Mouse (Mus musculus) retina, postnatal 1 day (tissue): ENCODE data around the gene Ints14.
"Not testable (repeated sequence)": the region's sequence is repeated elsewhere in the genome, so short reads cannot be mapped to it uniquely, and the experiment has no call there.

Experiments
- DNase-seq: peaks from one replicate; pipeline ENCODE4 v3.0.0-alpha.2; 2012

Gene Ints14

DNA sequence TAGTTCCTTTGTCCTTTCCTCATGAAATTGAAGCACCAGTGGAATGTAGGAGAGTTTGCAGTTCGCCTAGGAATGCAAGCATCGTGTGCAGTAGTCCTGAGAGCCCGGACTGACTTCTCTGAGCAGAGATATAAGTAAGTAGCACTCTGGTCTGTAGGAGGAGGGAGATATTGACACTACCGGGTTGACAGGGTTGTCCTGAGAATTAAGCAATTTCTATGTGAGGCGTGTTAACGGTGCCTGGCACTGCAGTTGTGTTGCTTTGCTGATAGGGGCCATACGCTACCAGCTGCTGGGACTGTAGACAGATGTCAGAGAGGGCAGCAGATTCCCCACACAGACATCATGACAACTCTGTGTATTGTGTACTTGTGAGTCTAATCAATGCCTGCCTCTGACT is 7.5 kb upstream of the Ints14 start:
- DNase-seq, result no peak

DNA sequence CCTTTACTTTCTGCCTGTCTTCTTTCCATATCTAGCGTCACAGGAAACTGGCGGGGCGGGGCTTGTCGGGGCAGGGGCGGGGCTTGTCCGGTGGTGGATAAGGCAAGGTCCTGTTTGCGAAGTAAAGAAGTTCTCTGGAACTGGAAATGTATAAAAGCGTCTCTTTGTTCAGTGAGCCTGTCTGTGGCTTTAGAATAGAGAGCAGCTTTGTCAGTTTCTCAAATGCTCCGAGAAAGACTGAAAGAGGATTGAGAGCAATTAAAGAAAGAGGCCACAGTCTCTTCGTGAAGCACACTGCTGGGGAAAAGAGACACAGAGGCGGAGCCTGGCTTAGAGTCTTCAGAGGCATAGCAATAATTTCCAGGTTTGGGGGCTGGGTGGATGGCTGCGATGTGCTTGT is 4.4 kb upstream of the Ints14 start:
- peak; percentile 22 for DNase-seq

DNA sequence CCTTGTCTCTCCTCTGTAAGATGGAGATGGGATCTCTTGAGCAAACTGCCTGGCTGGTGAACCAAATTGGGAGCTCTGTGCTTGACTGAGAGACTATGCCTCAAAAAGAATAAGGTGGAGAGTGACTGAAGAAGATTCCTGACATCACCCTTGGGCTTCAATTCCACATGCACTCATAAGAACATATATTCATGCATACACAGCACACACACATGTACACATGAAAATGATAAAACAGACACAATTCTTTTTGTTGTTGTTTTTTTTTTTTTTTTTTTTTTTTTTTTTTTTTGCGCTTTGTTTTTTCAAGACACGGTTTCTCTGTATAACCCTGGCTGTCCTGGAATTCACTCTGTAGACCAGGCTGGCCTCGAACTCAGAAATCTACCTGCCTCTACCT is 3.4 kb upstream of the Ints14 start:
- DNase-seq, result no peak

DNA sequence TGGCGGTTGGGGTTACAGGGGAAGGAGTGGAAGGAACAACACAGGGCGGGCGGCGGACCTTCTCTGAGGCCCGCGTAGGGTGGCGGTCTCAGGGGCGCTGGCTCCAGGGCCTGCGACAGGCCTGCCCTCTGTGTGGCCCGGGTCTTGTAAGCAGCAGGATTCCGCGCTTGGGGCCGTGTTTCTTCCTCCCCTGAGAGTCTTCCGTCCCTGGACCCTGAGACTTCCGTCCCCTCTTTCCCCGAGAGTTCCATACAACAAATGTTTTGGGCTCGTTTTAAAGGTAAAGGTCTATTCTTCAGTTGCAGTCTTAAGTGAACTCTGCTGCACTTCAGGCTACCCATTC is 244 bp downstream of the Ints14 start:
- no peak for DNase-seq

DNA sequence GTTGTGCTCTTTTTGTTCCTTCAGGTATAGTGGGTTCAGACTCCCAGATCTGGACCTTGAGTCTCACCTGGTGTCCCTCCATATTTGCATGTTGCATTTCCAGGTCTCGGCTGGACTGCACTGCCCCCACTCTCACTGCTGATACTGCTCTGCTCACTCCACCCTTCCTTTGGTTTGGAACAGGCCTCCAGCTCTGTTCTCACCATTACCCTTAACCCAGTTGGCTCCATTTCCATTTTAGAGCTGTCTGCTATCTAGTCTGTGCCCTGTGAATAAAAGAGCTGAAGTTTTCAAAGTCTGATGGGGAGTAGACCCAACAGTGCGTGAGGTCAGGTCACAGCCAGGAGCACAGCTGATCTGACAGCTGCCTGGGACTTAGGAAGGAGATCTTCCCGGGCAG is 19.8 kb downstream of the Ints14 start:
- no peak for DNase-seq

DNA sequence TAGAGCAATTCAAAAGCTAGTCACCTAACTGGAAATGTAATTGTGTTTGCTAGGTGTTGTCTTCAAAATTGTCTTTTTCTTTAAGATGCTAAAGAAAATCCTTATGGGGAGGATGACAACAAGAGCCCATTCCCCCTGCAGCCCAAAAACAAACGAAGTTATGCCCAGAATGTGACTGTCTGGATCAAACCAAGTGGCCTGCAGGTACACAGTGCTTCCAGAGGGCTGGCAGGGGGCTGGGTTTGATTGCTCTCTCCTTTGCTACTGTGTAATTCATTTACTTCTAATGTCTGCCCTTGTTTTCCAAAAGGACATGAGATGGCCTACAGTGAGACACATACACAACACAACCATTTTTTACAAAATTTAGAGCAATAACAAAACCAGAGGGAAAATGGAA is 21.2 kb downstream of the Ints14 start:
- DNase-seq, result no peak

DNA sequence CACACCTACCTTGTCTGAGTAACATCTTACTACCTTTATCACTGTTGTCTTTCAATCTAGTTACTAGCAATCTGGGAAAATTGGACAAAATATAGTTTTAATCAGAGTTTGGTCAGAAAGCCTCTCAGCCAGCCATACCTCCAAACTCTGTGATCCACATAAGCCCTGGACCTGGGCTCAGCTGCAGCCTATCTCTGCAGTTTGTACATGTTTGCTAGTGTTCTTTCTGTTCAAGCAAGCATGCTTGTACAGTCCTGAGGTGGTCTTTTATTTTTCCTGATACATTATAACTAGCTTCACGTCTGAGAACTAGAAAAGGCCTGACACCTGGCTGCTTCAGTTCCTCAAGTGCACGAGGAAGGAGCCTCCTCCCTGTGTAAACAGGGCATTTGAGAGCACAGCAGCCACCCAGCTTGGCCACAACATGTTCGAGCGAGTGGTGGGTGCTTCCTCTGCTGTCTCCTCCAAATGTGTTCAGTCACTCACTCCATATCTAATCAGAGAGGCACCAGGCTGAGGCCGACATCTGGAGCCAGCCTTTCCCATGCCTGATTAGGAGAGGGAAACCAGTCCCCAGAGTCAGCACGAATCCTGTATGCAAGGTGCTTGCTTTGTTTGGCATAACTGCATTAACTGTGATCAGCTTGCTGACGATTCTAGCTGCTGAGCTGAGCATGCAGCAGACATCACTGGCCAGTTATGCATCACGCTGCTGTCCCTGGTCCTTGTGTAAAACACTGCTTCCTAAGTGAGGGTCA is 24.5 kb downstream of the Ints14 start:
- DNase-seq, result no peak

DNA sequence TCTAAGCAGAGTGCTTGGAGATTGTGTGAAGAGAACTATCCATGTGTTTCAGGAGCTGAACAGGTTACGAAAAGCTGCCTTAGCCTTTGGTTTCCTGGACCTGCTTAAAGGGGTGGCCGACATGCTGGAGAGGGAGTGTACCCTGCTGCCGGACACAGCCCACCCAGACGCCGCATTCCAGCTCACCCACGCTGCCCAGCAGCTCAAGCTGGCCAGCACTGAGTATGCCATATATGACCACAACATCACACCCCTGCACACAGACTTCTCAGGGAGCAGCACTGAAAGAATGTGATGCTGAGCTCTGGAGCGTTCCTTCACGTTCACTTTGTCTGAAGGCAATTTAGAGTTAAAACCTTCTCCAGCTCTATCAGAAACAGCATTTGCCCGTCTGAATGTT is 25.1 kb downstream of the Ints14 start:
- DNase-seq, result no peak

DNA sequence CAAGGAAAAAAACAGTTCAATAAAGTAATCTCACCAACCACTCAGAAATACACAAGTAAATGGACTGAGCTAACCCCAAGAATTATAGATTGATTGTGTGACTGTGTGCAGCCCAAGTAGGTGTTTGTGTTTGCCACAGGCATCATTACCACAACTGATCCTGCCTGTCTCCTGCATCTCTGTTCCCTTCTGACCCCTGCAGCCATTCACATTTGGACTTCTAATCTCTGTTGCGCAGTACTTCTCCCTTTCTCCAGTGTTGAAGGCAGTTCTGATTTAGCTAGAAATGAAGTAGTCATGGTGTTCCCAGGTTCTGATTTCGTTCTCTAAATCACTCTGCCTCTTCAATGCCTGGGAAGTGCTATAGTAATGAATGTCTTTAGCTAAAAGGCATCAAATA is 26.9 kb downstream of the Ints14 start:
- DNase-seq, result no peak

DNA sequence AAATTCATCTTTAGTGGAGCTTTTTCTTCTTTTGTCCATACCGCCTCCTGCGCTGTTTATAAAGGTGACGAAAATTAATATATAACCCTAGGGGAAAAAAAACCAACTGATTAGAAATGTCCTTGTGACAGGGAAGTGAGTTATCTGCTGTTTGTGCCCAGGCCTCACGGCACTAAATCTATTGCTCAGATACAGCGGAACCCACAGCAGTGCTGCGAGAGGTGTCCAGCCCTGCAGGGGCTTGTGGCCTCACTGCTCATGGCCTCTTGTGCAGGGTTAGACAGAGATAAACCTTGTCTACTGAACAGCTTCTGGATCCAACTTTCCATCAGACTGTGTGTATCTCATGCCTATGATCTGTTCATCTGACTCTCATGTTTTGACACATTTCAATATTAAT is 27.7 kb downstream of the Ints14 start:
- DNase-seq, result no peak

DNA sequence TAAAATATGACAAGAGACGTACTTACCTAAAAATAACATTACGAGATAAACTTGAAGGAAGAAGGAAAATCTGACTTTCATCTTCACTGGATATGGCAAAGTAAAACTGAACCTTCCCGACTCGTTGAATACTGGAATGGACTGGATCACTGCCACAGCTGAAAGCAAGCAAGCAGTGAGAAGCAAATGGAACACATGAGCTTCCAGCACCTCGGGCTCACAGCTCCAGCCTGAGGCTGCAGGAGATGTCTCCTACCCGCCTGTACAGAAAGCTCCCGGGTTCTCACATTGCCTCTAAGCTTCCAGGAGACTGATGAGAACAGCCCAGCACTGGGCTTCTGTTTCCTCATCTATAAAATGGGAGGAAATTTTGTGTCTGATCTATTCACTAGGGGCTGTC is 29.6 kb downstream of the Ints14 start:
- no peak for DNase-seq

DNA sequence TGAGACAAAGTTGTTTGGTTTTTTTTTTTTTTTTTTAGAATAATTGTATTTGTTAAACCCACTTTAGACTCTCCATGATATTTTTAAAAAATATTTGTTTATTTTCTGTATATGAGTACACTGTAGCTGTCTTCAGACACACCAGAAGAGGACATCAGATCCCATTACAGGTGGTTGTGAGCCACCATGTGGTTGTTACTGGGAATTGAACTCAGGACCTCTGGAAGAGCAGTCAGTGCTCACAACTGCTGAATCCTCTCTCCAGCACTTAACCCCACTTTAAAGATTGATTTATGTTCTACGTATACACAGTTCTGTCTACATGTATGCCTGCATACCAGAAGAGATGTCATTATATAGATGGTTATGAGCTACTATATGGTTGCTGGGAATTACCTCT is 34.8 kb downstream of the Ints14 start:
- not testable (repeated sequence) for DNase-seq

DNA sequence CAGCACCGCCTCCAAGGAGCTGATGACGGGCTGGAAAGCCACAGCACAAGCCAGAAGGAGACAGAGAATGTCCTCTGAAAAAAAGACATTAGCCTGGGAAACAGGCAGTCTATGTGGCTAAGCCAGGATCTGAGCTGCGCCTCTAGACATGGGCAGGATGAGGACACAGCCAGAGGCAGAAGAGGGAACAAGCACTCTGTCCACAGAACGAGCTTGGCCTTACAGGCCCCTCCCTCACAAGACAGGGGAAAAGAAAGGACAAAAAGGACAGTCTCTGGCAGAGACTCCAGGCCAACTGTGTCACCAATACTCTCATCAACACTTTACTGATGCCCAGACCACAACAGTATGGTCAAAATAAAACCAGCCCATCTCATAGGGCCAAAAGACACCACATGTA is 40.8 kb downstream of the Ints14 start:
- no peak for DNase-seq

DNA sequence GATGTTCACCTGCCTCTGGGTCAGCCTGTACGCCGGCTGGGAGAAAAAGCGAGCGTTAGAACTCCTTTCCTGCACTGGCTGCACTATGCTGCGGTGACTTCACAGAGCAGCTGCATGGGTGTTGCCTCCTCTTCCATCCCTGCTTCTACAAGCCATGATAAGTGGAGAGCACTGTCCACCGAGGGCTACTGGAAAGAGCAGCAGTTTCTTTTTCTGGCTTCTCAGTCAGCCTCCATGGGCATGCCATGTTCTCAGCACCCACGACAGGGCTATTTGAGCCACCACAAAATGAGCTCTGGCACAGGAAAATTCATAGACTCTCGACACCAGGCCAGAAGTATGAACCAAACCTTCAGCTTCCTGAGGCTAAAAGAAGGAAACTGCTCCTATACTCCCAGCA is 45.0 kb downstream of the Ints14 start:
- DNase-seq, result no peak

DNA sequence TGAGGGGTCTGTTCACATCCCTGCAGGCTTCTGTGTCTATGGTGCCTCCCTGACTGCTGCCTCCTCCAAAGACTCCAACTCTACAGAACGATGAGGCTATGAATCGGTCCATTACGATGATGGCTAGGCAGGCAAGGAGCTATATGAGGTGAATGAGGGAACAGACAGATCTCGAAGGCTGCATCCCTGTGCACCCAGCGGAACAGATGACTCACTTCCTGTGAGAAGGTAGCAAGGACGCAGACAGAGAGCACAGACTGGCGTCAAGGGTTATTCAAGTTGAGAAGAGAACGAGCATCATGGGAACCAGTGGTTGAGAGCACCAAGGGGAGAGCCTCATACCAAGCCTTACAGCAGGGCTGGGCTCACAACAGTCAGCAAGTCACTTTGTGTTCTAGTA is 49.9 kb downstream of the Ints14 start:
- DNase-seq, result no peak

DNA sequence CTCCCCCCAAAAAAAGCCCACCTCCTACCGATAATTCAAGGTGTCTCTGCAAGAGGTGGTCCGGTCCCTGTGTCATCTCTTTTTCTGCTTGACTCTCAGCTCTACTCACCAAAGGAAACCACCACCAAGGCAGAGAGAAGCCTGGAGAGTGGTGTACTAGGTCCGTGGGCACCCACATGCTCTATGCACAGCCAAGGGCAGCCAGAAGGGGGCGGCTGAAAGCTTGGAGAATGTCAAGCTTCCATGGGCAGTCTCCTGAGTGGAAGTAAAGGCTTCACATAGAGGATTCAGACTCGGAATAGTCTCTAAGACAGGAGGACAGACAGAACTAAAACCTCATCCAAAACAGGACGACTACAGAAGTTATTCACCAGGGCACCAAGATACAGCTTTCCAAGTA is 50.6 kb downstream of the Ints14 start:
- DNase-seq, result peak; percentile 36

DNA sequence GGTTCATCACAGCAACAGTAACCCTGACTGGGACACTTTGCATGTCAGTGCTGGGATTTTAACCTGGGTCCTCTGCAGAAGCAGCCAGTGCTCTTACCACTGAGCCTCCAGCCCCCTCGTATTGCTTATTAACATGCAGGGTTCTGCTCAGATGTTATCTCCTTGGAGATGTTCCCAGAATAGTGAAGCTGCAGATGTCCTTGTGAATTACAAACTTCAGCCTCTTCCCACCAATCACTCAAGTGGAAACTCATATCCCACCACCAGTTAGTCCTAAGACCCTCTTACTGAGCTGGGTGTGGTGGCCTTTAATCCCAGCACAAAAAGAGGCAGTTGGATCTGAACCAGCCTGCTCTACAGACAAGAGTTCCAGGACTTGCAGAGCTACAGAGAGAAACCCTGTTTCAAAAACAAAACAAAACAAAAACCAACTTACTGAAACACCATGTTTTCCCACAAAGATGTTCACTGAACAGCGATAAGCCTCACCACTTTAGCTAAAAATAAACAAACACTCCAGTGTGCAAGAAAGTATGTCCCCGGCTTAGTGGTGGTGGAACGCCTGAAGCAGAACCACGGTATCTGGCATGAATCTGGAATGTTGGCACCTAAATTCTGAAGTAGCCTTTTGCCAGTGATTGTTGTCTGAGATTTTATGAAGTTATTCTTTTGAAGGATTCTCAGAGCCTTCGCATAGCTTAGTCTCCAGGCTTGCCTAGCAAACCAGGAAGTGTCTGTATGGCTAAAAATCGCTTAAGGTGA is 54.9 kb downstream of the Ints14 start:
- DNase-seq, result no peak

DNA sequence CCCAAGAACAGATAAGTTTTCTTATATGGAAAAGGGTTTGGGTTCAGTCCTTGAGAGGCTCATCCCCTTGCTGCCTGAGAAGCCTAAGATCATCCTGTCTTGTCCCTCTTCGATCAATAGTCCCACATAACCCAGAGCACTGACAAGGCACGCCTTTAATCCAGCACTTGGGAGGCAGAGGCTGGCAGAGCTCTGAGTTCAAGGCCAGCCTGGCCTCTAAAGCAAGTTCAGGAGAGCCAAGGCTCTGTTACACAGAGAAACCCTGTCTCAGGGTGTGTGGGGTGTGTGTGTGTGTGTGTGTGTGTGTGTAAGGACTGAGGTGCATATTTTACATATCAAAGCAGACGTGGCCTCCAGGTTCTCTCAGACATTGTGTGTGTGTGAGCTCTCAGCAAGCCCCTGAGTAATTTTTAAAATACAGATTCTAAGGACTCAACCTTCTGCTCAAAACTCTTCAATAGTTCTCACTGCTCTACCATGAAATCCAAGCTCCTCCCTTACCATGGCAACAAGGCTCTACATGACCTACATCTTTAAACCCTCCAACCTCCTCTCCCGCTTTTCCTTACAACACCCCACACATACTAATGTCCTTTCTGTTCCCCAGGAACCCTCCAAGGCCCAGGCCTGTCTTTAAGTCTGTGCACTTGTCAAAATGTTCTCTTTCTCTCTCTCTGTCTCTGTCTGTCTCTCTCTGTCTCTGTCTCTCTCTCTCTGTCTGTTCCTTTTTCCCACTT is 55.7 kb downstream of the Ints14 start:
- DNase-seq, result peak; percentile 35

DNA sequence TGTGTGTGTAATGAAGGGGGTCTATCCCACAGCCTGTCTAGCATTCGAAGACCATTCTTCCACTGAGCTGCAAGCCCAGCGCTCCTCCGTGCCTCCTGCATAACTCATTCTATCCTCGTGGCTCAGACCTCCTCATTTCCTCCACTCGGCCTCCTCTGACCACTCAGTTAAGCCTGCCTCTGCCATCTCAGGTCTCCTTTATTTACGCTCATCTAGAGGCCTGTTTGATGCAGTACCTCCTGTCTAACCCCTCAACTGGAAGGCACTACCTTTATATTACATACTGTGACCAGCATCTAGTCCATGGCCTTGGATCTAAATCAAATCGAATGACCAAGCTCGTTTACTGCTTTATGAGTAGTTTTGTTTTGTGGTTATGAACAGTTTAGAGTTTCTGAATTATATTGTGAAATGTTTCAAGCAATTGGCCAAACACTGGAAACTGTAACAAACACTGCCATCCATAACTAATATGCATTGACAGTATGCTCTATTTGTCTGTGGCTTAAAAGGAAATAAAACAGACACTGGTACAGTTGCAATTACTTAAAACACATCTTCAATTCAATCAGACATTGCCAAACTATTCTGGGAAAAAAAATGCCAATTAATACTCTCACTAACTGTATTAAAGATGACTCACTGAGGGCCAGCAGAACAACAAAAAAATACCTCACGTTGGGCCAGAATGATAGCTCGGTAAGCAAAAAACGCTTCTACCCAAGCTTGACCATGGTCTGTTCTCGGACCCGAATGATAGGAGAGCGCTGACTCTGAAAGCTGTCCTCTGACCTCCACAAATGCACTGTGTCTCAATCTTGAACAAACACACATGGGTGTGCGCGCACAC is 56.5 kb downstream of the Ints14 start:
- DNase-seq, result no peak

DNA sequence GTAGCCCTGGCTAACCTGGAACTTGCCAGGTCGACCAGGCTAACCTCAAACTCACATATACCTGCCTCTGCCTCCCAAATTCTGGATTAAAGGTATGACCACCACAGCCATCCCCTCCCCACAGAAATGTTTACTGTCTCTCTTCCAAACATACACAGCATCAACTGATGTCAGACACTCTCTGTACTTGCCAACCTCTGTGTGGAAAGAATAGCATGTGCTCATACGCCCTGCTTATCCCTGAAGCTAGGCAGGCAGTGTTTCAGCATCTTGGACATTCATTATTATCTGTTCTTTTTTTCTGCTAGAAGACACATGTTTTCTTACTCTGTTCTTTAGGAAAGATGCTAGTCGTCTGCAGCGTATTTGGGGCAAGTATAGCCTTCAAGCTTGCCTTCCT is 57.2 kb downstream of the Ints14 start:
- no peak for DNase-seq

DNA sequence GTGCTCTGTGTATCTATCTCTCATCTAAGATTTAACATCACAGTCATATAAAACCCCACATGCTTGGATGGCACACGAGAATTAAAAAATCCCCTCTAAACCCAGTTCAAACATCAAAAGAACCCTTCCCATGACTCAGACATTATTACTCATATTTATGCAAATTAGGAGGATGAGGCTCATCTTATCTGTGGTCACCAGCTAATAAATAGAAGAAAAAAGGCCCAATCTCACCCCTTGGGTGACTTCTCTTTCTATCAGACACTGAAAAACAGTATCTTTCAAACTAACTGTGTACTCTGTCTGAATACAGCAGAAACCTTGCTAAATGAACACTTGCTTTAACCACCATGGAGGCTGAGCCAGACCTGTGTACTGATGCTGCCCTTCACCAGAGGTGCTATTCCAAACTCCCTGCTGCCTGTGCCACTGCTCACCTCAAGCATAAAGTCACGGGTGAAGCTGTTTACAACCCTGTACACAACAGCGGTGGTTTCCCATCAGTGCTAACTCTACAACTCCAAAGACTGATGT is 58.0 kb downstream of the Ints14 start:
- DNase-seq, result no peak

DNA sequence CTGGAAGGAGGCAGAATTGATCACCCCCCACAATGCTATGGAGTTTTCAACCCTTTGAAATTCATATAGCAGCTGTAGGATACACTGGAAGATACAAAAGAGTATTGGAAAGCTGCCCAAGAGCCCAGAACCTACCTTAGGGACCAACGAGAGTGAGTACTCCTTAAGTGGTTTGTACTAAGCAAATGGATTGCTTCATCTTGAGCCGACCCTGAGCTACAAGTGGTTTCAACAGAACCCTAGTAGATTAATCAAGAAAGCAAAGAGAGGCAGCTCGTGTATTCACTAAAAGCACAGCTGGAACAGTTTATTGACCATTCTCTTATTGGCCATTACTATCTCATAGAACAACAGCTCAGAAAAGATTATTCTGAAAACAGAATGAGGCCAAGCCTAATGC is 58.4 kb downstream of the Ints14 start:
- DNase-seq, result no peak

DNA sequence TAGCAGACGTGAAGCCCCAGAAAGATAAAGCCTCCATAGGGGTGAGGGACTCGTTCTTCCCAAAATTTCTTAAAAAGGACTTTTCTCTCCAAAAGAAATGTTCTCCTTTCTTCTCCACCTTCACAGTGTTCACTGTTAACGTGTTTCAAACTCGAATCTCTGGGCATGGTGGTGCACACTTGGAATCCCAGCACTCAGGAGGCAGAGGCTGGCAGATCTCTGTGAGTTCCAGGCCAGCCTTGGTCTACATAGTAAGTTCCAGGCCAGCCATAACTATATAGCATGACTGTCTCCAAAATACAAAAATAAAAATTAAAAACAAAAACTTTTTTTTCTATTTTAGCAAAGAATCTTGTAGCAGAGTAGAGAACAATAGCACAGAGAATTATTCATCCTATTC is 59.4 kb downstream of the Ints14 start:
- no peak for DNase-seq
